In genomic region chr14:56886594-56887513, GRCm38 (mm10) we compare ENCODE assay signal across 8 mouse cellular contexts. TPM values are rescaled to one million over a fixed set of nuclear protein-coding genes. Genes with fewer than 3 reads are reported as not detected.
DNase-seq lines count a peak whose midpoint lies in the region; ATAC-seq and TF ChIP-seq lines count a peak whose summit lies in the region.
"Not testable (repeated sequence)": the region's sequence is repeated elsewhere in the genome, so short reads cannot be mapped to it uniquely, and the experiment has no call there.

Gene Zmym2 (plus strand): TSS chr14:56886653.

- H3K4me2 ChIP-seq in lung, embryonic 15.5 days, result peak within 1 kb of the TSS; percentile 84

- TF ChIP-seq POLR2A in olfactory bulb, adult 2 months (IDR thresholded peaks at IDR 0.05; ENCODE audit: insufficient read depth, low read depth, low read length), result not testable (repeated sequence)

- peak; percentile 41; the same call in 1 of the 2 replicates for TF ChIP-seq CTCF in olfactory bulb, adult 2 months (IDR thresholded peaks at IDR 0.05; ENCODE audit: insufficient read depth, low read depth, low read length)

- ATAC-seq in lung, embryonic 15.5 days (ENCODE audit: borderline replicate concordance, extremely low read depth, low FRiP score, low TSS enrichment), result peak; percentile 82; the same call in 1 of the 2 replicates

- WGBS in lung, embryonic 15.5 days, result 0% methylated on average over 22 of the region's 87 CpGs
- WGBS in olfactory bulb, adult 2 months, result 1% methylated on average over 48 of the region's 87 CpGs

- H3K4me3 ChIP-seq in lung, embryonic 15.5 days, result peak within 1 kb of the TSS; percentile 94
- H3K4me3 ChIP-seq in olfactory bulb, adult 2 months (ENCODE audit: insufficient read depth, low read depth, low read length), result peak within 1 kb of the TSS; percentile 97

- peak within 1 kb of the TSS; percentile 100 for H3K27ac ChIP-seq in lung, embryonic 15.5 days
- peak within 1 kb of the TSS; percentile 98 for H3K27ac ChIP-seq in olfactory bulb, adult 2 months (ENCODE audit: insufficient read depth, low read depth, low read length)

- H3K9me3 ChIP-seq in lung, embryonic 15.5 days, result not testable (repeated sequence)

- DNase-seq in MEL-GATA-1-ER (ENCODE audit: extremely low read depth, low read depth), result peak; percentile 46
- peak; percentile 72 for DNase-seq in cerebellum, adult 8-10 months
- DNase-seq in forelimb bud, embryonic 11.5 days (ENCODE audit: low read depth, low spot score), result peak; percentile 65
- peak; percentile 79 for DNase-seq in heart, postnatal 4 days
- peak; percentile 46 for DNase-seq in layer of hippocampus, adult 9-10 months (ENCODE audit: low spot score)
- peak; percentile 63 to 71 for DNase-seq in thymus, adult 18-20 months

- not testable (repeated sequence) for H3K36me3 ChIP-seq in lung, embryonic 15.5 days

- H3K27me3 ChIP-seq in lung, embryonic 15.5 days, result not testable (repeated sequence)

- H3K9ac ChIP-seq in lung, embryonic 15.5 days, result peak within 1 kb of the TSS; percentile 93

- H3K4me1 ChIP-seq in lung, embryonic 15.5 days; olfactory bulb, adult 2 months (ENCODE audit: control insufficient read depth, insufficient read depth, low read length): not testable (repeated sequence)

RNA-seq across cellular contexts. Expression of gene Zmym2, which starts in this region (rescaled TPM):
- total RNA-seq in heart, postnatal 4 days (2021), result 10 to 100 TPM; 41.1 to 48.8 TPM
- polyA plus RNA-seq in lung, embryonic 15.5 days (2015; fragmentation: Nextera tagmentation; extraction: Ambion mirVana), result 39.1 and 41.0 TPM in 2 replicates
- 233 and 330 TPM in 2 replicates for polyA plus RNA-seq in olfactory bulb, adult 2 months (2012; ENCODE audit: insufficient read depth, insufficient read length, low replicate concordance, missing spikeins)

Comparison
In these comparisons a context has a peak if more than half of its experiments do, and no peak if none do; other contexts are left out.
1. Peak in every context shown above with its lines: DNase-seq, ATAC-seq, H3K4me3 ChIP-seq and H3K27ac ChIP-seq.